Mouse (Mus musculus) activated CD4-positive, CD25-positive, alpha-beta regulatory T cell, adult 4 months (primary cell): ENCODE measurements around the gene Prps2. TPM values are rescaled to one million over a fixed set of nuclear protein-coding genes. Genes with fewer than 3 reads are reported as not detected.
A peak's percentile ranks its signal among the peaks of the same experiment; 100 is the strongest.
"Not testable (repeated sequence)": the region's sequence is repeated elsewhere in the genome, so short reads cannot be mapped to it uniquely, and the experiment has no call there.

Experiments used
- ATAC-seq: one replicate; pipeline ENCODE4 v1.8.0; 2017
- polyA plus RNA-seq, 2 experiments: library from polyadenylated mRNA; unstranded; fragments of 100-300 nt; shearing (Covaris generic); gene quantifications; one replicate each; pipeline ENCODE4 v1.2.1; 2017

The Prps2 gene
- polyA plus RNA-seq, 2 experiments from 2014 or later, result 67.7 to 78.2 TPM

DNA sequence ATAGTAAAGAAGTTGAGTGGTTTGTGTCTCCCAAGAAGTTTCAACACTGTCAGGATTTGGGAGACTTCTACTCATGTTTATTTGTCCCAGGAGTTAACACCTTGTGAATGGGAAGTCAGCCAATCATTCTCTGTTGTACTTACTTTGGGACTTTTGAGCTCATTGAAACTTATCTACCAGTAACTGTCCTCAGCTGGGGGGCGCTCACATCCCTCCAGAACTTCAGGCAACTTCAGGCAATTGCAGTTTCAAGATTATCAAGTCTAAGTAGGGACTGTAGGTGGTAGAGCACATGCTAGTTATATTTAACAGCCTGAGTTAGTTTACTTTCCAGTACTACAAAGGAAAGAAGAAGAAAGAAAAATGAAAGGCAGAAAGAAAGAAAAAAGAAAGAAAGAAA is 58.8 kb downstream of the Prps2 start:
- ATAC-seq, result no peak

- ATAC-seq, result no peak
Observed at GRCm38 (mm10) chrX:167321233-167321806, 61.2 kb downstream of the Prps2 start.

DNA sequence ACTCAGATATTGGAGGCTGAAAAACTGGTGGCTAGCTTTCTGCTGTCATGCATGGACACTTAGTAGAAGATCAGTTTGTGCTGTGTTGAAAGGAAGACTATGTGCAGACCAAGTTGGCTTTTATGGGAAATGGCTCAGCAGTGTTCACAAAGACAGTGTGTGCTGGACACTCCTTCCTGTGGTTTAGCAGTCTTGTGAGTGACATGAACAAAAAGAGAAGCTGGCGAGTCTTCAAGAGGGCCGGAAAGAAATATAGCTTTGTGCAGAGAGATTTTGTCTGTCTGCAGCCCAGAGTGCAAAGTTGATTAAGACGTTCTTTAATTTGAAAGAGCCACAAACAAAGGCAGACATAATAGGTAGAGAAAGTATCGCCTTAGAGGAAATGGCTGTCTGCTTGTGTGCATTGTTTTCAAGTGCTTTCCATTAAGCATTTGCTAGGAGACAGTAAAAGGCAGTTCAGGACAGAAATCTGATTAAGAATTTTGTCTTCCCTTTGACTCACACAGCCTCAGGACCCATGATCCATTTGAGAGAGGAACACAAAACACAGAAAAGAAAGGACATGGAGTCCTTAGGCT is 63.6 kb downstream of the Prps2 start:
- ATAC-seq, result peak; percentile 54

DNA sequence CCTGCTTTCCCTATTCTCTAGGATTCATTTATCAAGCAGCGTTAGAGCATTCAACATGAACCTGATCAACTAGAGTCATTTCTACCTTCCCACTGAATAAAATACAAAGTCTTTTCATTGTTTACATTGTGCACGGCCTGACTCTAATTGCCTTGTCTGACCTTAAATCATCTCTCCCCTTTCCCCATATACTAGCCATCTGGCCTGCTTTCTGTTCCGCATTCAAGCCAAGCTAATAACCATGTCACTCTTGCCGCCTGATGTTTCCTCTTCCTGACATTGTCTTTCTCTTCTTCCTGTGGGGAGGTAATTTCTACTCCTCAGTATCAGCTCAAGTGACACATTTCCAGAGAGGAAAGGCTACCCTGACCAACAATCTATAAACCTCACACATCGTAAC is 66.8 kb downstream of the Prps2 start:
- no peak for ATAC-seq

GRCm38 (mm10) chrX:167315093-167315726 is 67.3 kb downstream of the Prps2 start:
- ATAC-seq, result no peak

GRCm38 (mm10) chrX:167302061-167302460 is 80.5 kb downstream of the Prps2 start:
- ATAC-seq, result not testable (repeated sequence)

Other genes with a start within 250 kb of the Prps2 start
- gene Tmsb4x, start 173.4 kb downstream of the Prps2 start, polyA plus RNA-seq, result over 10,000 TPM; 15,449 to 15,725 TPM
- gene Tlr8, start 118.4 kb downstream of the Prps2 start, polyA plus RNA-seq, result not detected
- 1 to 10 TPM; 7.4 to 9.0 TPM for gene Tlr7, start 52.2 kb downstream of the Prps2 start, polyA plus RNA-seq